28 mouse cellular contexts compared by ENCODE assay signal in genomic region chr19:50366446-50366845, GRCm38 (mm10).
DNase-seq lines count a peak whose midpoint lies in the region; ATAC-seq and TF ChIP-seq lines count a peak whose summit lies in the region.
"Had no signal": no experiment of that assay in that cellular context is flagged by ENCODE, and none has a peak within 500 bp of the region (broad histone marks: within the 10 kb centered on the region; RNA-seq: fewer than 3 reads in every experiment).

No protein-coding gene starts in this region.

- no peaks in the 10 kb centered on the region for H3K27me3 ChIP-seq in forebrain, embryonic 10.5 days (ENCODE audit: poor library complexity, severe bottlenecking)
- H3K27me3 ChIP-seq in forebrain, embryonic 15.5 days = no peaks in the 10 kb centered on the region
- H3K27me3 ChIP-seq: embryonic facial prominence, embryonic 15.5 days; forebrain, embryonic 12.5 days; heart, embryonic 13.5 days; hindbrain, embryonic 15.5 days; intestine, embryonic 15.5 days had no signal

- peak overlapping the region; percentile 48 for H3K27ac ChIP-seq in forebrain, embryonic 10.5 days
- no peak overlapping the region for H3K27ac ChIP-seq in forebrain, embryonic 15.5 days (replicated peaks)
- H3K27ac ChIP-seq: embryonic facial prominence, embryonic 15.5 days; forebrain, embryonic 12.5 days; heart, adult 2 months; heart, embryonic 10.5 days; heart, embryonic 13.5 days; hindbrain, embryonic 15.5 days; intestine, embryonic 15.5 days had no signal

- H3K4me3 ChIP-seq in forebrain, embryonic 10.5 days = no peak overlapping the region
- H3K4me3 ChIP-seq in forebrain, embryonic 15.5 days = no peak overlapping the region
- H3K4me3 ChIP-seq: embryonic facial prominence, embryonic 15.5 days; forebrain, embryonic 12.5 days; heart, adult 2 months; heart, embryonic 10.5 days; heart, embryonic 13.5 days; hindbrain, embryonic 15.5 days; intestine, embryonic 15.5 days had no signal

- H3K9me3 ChIP-seq in forebrain, embryonic 10.5 days = no peaks in the 10 kb centered on the region
- H3K9me3 ChIP-seq in forebrain, embryonic 15.5 days = no peaks in the 10 kb centered on the region
- H3K9me3 ChIP-seq: embryonic facial prominence, embryonic 15.5 days; forebrain, embryonic 12.5 days; heart, embryonic 10.5 days; heart, embryonic 13.5 days; hindbrain, embryonic 15.5 days; intestine, embryonic 15.5 days had no signal

- peaks cover 38% of the 10 kb centered on the region for H3K4me1 ChIP-seq in forebrain, embryonic 10.5 days
- H3K4me1 ChIP-seq in forebrain, embryonic 15.5 days = peaks cover 5% of the 10 kb centered on the region
- H3K4me1 ChIP-seq: embryonic facial prominence, embryonic 15.5 days; intestine, embryonic 15.5 days had no signal

- no peak for TF ChIP-seq POLR2A in brain, embryonic 14.5 days (IDR thresholded peaks at IDR 0.05; ENCODE audit: borderline replicate concordance, extremely low read depth, insufficient read depth, insufficient read length, poor library complexity, severe bottlenecking)

- DNase-seq in forebrain, embryonic 10.5 days (ENCODE audit: extremely low spot score, low spot score) = no peak
- peak; percentile 90 for DNase-seq in Muller cell, postnatal 12 days (ENCODE audit: inconsistent ontology term)
- DNase-seq in brain, embryonic 14.5 days (ENCODE audit: low read depth) = peak; percentile 69
- peak; percentile 18 for DNase-seq in mesoderm, embryonic 11.5 days (ENCODE audit: low read depth, low spot score)
- no peak for DNase-seq in lung, postnatal 36 days
- no peak for DNase-seq in urinary bladder, postnatal 10 days (ENCODE audit: low spot score)
- DNase-seq: adrenal gland, postnatal 10 days; adrenal gland, postnatal 36 days; cerebellum, adult 11 months; cerebellum, adult 2 months; cerebellum, adult 9-11 months; cerebellum, postnatal 25 days; gastrocnemius, postnatal 10 days; gastrocnemius, postnatal 36 days; heart, adult 2 months; heart, postnatal 14 days; heart, postnatal 4 days; kidney, adult 11 months had no signal

- no peaks in the 10 kb centered on the region for H3K36me3 ChIP-seq in forebrain, embryonic 10.5 days (replicated peaks)
- no peaks in the 10 kb centered on the region for H3K36me3 ChIP-seq in forebrain, embryonic 15.5 days
- H3K36me3 ChIP-seq: embryonic facial prominence, embryonic 15.5 days; forebrain, embryonic 12.5 days; heart, embryonic 10.5 days; heart, embryonic 13.5 days; hindbrain, embryonic 15.5 days; intestine, embryonic 15.5 days had no signal

- no peak overlapping the region for H3K4me2 ChIP-seq in forebrain, embryonic 15.5 days (replicated peaks)
- H3K4me2 ChIP-seq: embryonic facial prominence, embryonic 15.5 days; forebrain, embryonic 12.5 days; heart, embryonic 13.5 days; hindbrain, embryonic 15.5 days; intestine, embryonic 15.5 days had no signal

- H3K9ac ChIP-seq in forebrain, embryonic 15.5 days (replicated peaks) = no peak overlapping the region
- H3K9ac ChIP-seq: embryonic facial prominence, embryonic 15.5 days; forebrain, embryonic 12.5 days; heart, embryonic 13.5 days; hindbrain, embryonic 15.5 days; intestine, embryonic 15.5 days had no signal

- 39% methylated on average over 3 of the region's 3 CpGs for WGBS in forebrain, embryonic 10.5 days
- WGBS in forebrain, embryonic 15.5 days = 15% methylated on average over 3 of the region's 3 CpGs

- no peak for ATAC-seq in forebrain, embryonic 15.5 days (replicated peaks)
- ATAC-seq in frontal cortex, adult (ENCODE audit: low TSS enrichment) = no peak
- ATAC-seq: activated CD4-positive, CD25-positive, alpha-beta regulatory T cell, adult 4 months; CD4-positive, CD25-positive, alpha-beta regulatory T cell, adult 4 months; intestine, embryonic 15.5 days had no signal

- no peak for TF ChIP-seq CTCF in brain, embryonic 14.5 days (IDR thresholded peaks at IDR 0.05; ENCODE audit: borderline replicate concordance, extremely low read depth, insufficient read depth, insufficient read length)

Comparison
In these comparisons a context has a peak if more than half of its experiments do, and no peak if none do; other contexts are left out.
1. DNase-seq: peak in Muller cell, postnatal 12 days (single experiment), brain, embryonic 14.5 days (single experiment) and mesoderm, embryonic 11.5 days (single experiment); none in forebrain, embryonic 10.5 days (single experiment), lung, postnatal 36 days (single experiment) and urinary bladder, postnatal 10 days (single experiment).